Mouse (Mus musculus) left cerebral cortex, adult 2 months (tissue): ENCODE measurements around the gene Cdpf1. TPM values are rescaled to one million over a fixed set of nuclear protein-coding genes. Genes with fewer than 3 reads are reported as not detected.

Source experiments
- DNase-seq, 2 experiments: peaks; one replicate each; pipeline ENCODE4 v3.0.0; 2021 to 2022; ENCODE audit warnings: low spot score in 2 of 2, mixed read lengths in 1 of 2; ENCODE audit errors: extremely low spot score in 1 of 2
- H3K27ac ChIP-seq: fragments of 200-600 bp; 2 replicates; pipeline ENCODE4 v1.8.1; 2022
- H3K4me3 ChIP-seq: fragments of 200-600 bp; 2 replicates; pipeline ENCODE4 v1.8.1; 2022
- CTCF ChIP-seq: fragments of 200-600 bp; IDR thresholded peaks from 2 replicates; pipeline ENCODE4 v1.8.1; 2022; ENCODE audit warnings: antibody characterized with exemption, mild to moderate bottlenecking, moderate library complexity
- intact Hi-C: fragments of 180-260 bp; cut with DNase I; formaldehyde crosslinking; loops from one replicate; pipeline ENCODE4 v1.15.1; 2025
- total RNA-seq, 2 experiments: library from RNA; stranded (reverse); gene quantifications; 2 replicates each; pipeline ENCODE4 v1.2.3; 2021

Cdpf1 gene
- total RNA-seq, 2 experiments from 2014 or later: 21.1 to 21.3 TPM

- intact Hi-C loops: no loop called here
- no peak for DNase-seq
- TF ChIP-seq CTCF: no peak
- H3K27ac ChIP-seq: no peak overlapping the region
- H3K4me3 ChIP-seq: no peak overlapping the region
Measured at GRCm38 (mm10) chr15:85776771-85777170, 34.7 kb downstream of the Cdpf1 start.

- no peak for TF ChIP-seq CTCF
- intact Hi-C loops: no loop called here
- no peak for DNase-seq
- Histone ChIP-seq H3K4me3 (no peak overlapping the region), H3K27ac (no peak overlapping the region)
Measured at GRCm38 (mm10) chr15:85776241-85776640, 35.3 kb downstream of the Cdpf1 start.

- DNase-seq: no peak
- intact Hi-C loops: no loop called here
- no peak for TF ChIP-seq CTCF
- H3K4me3 ChIP-seq: no peak overlapping the region
- no peak overlapping the region for H3K27ac ChIP-seq
Measured at GRCm38 (mm10) chr15:85775001-85775400, 36.5 kb downstream of the Cdpf1 start.

- intact Hi-C loops: no loop called here
- Histone ChIP-seq H3K4me3 (no peak overlapping the region), H3K27ac (no peak overlapping the region)
- TF ChIP-seq CTCF: no peak
- DNase-seq: no peak
Measured at GRCm38 (mm10) chr15:85774419-85774818, 37.1 kb downstream of the Cdpf1 start.

GRCm38 (mm10) chr15:85772146-85772740, 39.3 kb downstream of the Cdpf1 start:
- DNase-seq: no peak
- intact Hi-C loops: no loop called here
- peak; percentile 3; the same call in 1 of the 2 replicates for TF ChIP-seq CTCF
- Histone ChIP-seq H3K27ac (no peak overlapping the region), H3K4me3 (no peak overlapping the region)

- H3K4me3 ChIP-seq: no peak overlapping the region
- no peak for TF ChIP-seq CTCF
- DNase-seq: no peak
- no peak overlapping the region for H3K27ac ChIP-seq
- intact Hi-C loops: no loop called here
Measured at GRCm38 (mm10) chr15:85771306-85772121, 40.0 kb downstream of the Cdpf1 start.

- DNase-seq: no peak
- Histone ChIP-seq H3K27ac (no peak overlapping the region), H3K4me3 (no peak overlapping the region)
- no peak for TF ChIP-seq CTCF
- intact Hi-C loops: no loop called here
Measured at GRCm38 (mm10) chr15:85768991-85769390, 42.5 kb downstream of the Cdpf1 start.

- intact Hi-C loops: no loop called here
- no peak overlapping the region for H3K4me3 ChIP-seq
- DNase-seq: no peak
- TF ChIP-seq CTCF: no peak
- no peak overlapping the region for H3K27ac ChIP-seq
Measured at GRCm38 (mm10) chr15:85766677-85767076, 44.8 kb downstream of the Cdpf1 start.

GRCm38 (mm10) chr15:85765022-85765421, 46.5 kb downstream of the Cdpf1 start:
- H3K4me3 ChIP-seq: no peak overlapping the region
- no peak overlapping the region for H3K27ac ChIP-seq
- TF ChIP-seq CTCF: no peak
- intact Hi-C loops: no loop called here
- no peak for DNase-seq

GRCm38 (mm10) chr15:85762761-85763160, 48.7 kb downstream of the Cdpf1 start:
- no peak for TF ChIP-seq CTCF
- H3K27ac ChIP-seq: no peak overlapping the region
- intact Hi-C loops: no loop called here
- H3K4me3 ChIP-seq: no peak overlapping the region
- DNase-seq: no peak

- peak; percentile 21 for TF ChIP-seq CTCF
- no peak overlapping the region for H3K27ac ChIP-seq
- DNase-seq: no peak
- no peak overlapping the region for H3K4me3 ChIP-seq
- intact Hi-C loops: no loop called here
Measured at GRCm38 (mm10) chr15:85757768-85758167, 53.7 kb downstream of the Cdpf1 start.

Other genes with a start within 250 kb of the Cdpf1 start
- 10 to 100 TPM; 33.8 to 35.5 TPM for gene Wnt7b, start 229.2 kb downstream of the Cdpf1 start, total RNA-seq
- gene Ppara, start 76.7 kb downstream of the Cdpf1 start, total RNA-seq: 1 to 10 TPM; 3.6 TPM
- 1 to 10 TPM in 1 of 2 experiments, under 1 TPM in 1; 0.82 to 1.2 TPM for gene Pkdrej, start 10.0 kb upstream of the Cdpf1 start, total RNA-seq
- gene Ttc38, start 20.6 kb upstream of the Cdpf1 start, total RNA-seq: 1 to 10 TPM; 5.0 to 5.2 TPM
- gene Gtse1, start 48.0 kb upstream of the Cdpf1 start, total RNA-seq: under 1 TPM; 0.25 to 0.33 TPM
- 10 to 100 TPM; 29.9 to 33.8 TPM for gene Trmu, start 67.6 kb upstream of the Cdpf1 start, total RNA-seq
- gene Celsr1, start 222.1 kb upstream of the Cdpf1 start, total RNA-seq: 1 to 10 TPM; 3.7 to 4.6 TPM
- 10 to 100 TPM; 46.2 to 51.7 TPM for gene Gramd4, start 246.0 kb upstream of the Cdpf1 start, total RNA-seq